ENCODE assay signal across 8 mouse cellular contexts in genomic region chr17:24650070-24650616, GRCm38 (mm10). TPM values are rescaled to one million over a fixed set of nuclear protein-coding genes. Genes with fewer than 3 reads are reported as not detected.
A peak's percentile ranks its signal among the peaks of the same experiment; 100 is the strongest.
DNase-seq lines count a peak whose midpoint lies in the region; ATAC-seq lines count a peak whose summit lies in the region.

Gene Slc9a3r2 (minus strand): TSS chr17:24650327.

- ATAC-seq in kidney, embryonic 15.5 days (replicated peaks; ENCODE audit: low FRiP score) = peak; percentile 76
- ATAC-seq in liver, embryonic 15.5 days (ENCODE audit: insufficient read depth) = peak; percentile 60
- ATAC-seq in neural tube, embryonic 14.5 days (ENCODE audit: low read depth) = peak; percentile 59

- DNase-seq in urinary bladder, postnatal 25 days (ENCODE audit: low spot score) = peak; percentile 48
- DNase-seq in urinary bladder, adult 18-20 months (ENCODE audit: low spot score in 2 of 2) = no peak
- peak; percentile 67 for DNase-seq in embryo, embryonic 10.5 days (ENCODE audit: low spot score)
- DNase-seq in heart, adult 8-10 months (ENCODE audit: low spot score) = peak; percentile 63
- DNase-seq in frontal cortex, postnatal 10 days (ENCODE audit: low spot score in 2 of 2) = no peak

- H3K9ac ChIP-seq in kidney, embryonic 15.5 days = peak within 1 kb of the TSS; percentile 89
- peak within 1 kb of the TSS; percentile 47; the same call in 1 of the 2 replicates for H3K9ac ChIP-seq in liver, embryonic 15.5 days
- peak within 1 kb of the TSS; percentile 87 for H3K9ac ChIP-seq in neural tube, embryonic 14.5 days (replicated peaks; ENCODE audit: low read depth, low read length)

- H3K4me3 ChIP-seq in kidney, embryonic 15.5 days (replicated peaks) = peak within 1 kb of the TSS; percentile 87
- peak within 1 kb of the TSS; percentile 59 for H3K4me3 ChIP-seq in liver, embryonic 15.5 days (replicated peaks)
- peak within 1 kb of the TSS; percentile 70 for H3K4me3 ChIP-seq in neural tube, embryonic 14.5 days (ENCODE audit: low read depth, low read length)

- peak within 1 kb of the TSS; percentile 84 for H3K27ac ChIP-seq in kidney, embryonic 15.5 days
- 0 out of 2 replicates have a peak within 1 kb of the TSS, but pooled peaks have one; percentile 6 for H3K27ac ChIP-seq in liver, embryonic 15.5 days (replicated peaks)
- peak within 1 kb of the TSS; percentile 40 for H3K27ac ChIP-seq in neural tube, embryonic 14.5 days (ENCODE audit: low read depth, low read length)

- H3K4me2 ChIP-seq in kidney, embryonic 15.5 days = peak within 1 kb of the TSS; percentile 99
- peak within 1 kb of the TSS; percentile 76 for H3K4me2 ChIP-seq in liver, embryonic 15.5 days
- peak within 1 kb of the TSS; percentile 96 for H3K4me2 ChIP-seq in neural tube, embryonic 14.5 days (ENCODE audit: low read depth, low read length)

- peaks cover 45% of the 10 kb centered on the region for H3K4me1 ChIP-seq in kidney, embryonic 15.5 days
- peaks cover 35% of the 10 kb centered on the region for H3K4me1 ChIP-seq in liver, embryonic 15.5 days (replicated peaks)
- H3K4me1 ChIP-seq in neural tube, embryonic 14.5 days (ENCODE audit: control insufficient read depth, insufficient read depth, low read length) = no peaks in the 10 kb centered on the region

- 1% methylated on average over 41 of the region's 41 CpGs for WGBS in kidney, embryonic 15.5 days
- WGBS in liver, embryonic 15.5 days (ENCODE audit: insufficient replicate concordance) = under 1% methylated on average over 40 of the region's 41 CpGs
- 3% methylated on average over 25 of the region's 41 CpGs for WGBS in neural tube, embryonic 14.5 days

- no peaks in the 10 kb centered on the region for H3K9me3 ChIP-seq in kidney, embryonic 15.5 days (replicated peaks)
- no peaks in the 10 kb centered on the region for H3K9me3 ChIP-seq in liver, embryonic 15.5 days (replicated peaks)
- no peaks in the 10 kb centered on the region for H3K9me3 ChIP-seq in neural tube, embryonic 14.5 days (ENCODE audit: control insufficient read depth, low read length)

- H3K36me3 ChIP-seq in kidney, embryonic 15.5 days = no peaks in the 10 kb centered on the region
- no peaks in the 10 kb centered on the region for H3K36me3 ChIP-seq in liver, embryonic 15.5 days (replicated peaks)
- no peaks in the 10 kb centered on the region for H3K36me3 ChIP-seq in neural tube, embryonic 14.5 days (ENCODE audit: control insufficient read depth, insufficient read depth, low read length)

- H3K27me3 ChIP-seq in kidney, embryonic 15.5 days = peaks cover 12% of the 10 kb centered on the region
- peaks cover 67% of the 10 kb centered on the region for H3K27me3 ChIP-seq in liver, embryonic 15.5 days
- no peaks in the 10 kb centered on the region; the same call in 1 of the 2 replicates for H3K27me3 ChIP-seq in neural tube, embryonic 14.5 days (ENCODE audit: control insufficient read depth, insufficient read depth, low read length)

RNA-seq across cellular contexts. Expression of gene Slc9a3r2, which starts in this region (rescaled TPM):
- 100 to 1,000 TPM in 2 of 4 experiments, 10 to 100 TPM in 2; 87.7 to 110 (median 101) TPM for total RNA-seq in heart, adult 8-10 months (2022)
- 101 and 106 TPM in 2 replicates for polyA plus RNA-seq in kidney, embryonic 15.5 days (2015; fragmentation: Nextera tagmentation; extraction: Ambion mirVana)
- 10.8 and 13.8 TPM in 2 replicates for polyA plus RNA-seq in liver, embryonic 15.5 days (2015; fragmentation: Nextera tagmentation; extraction: Ambion mirVana)
- 49.3 and 52.6 TPM in 2 replicates for polyA plus RNA-seq in neural tube, embryonic 14.5 days (2014; fragmentation: Nextera tagmentation; extraction: Ambion mirVana)

Comparison
In these comparisons a context has a peak if more than half of its experiments do, and no peak if none do; other contexts are left out.
1. DNase-seq: peak in urinary bladder, postnatal 25 days (single experiment), embryo, embryonic 10.5 days (single experiment) and heart, adult 8-10 months (single experiment); none in urinary bladder, adult 18-20 months (0 of 2) and frontal cortex, postnatal 10 days (0 of 2).
2. H3K27ac ChIP-seq: peak in every context shown above with its lines; median percentile 84 in kidney, embryonic 15.5 days; 40 in neural tube, embryonic 14.5 days; 6 in liver, embryonic 15.5 days.
3. Peak in every context shown above with its lines, with median percentiles within 50 percentile points of each other: ATAC-seq, H3K4me2 ChIP-seq, H3K4me3 ChIP-seq and H3K9ac ChIP-seq.